ENCODE assay signal across 15 mouse cellular contexts in the genomic region with DNA sequence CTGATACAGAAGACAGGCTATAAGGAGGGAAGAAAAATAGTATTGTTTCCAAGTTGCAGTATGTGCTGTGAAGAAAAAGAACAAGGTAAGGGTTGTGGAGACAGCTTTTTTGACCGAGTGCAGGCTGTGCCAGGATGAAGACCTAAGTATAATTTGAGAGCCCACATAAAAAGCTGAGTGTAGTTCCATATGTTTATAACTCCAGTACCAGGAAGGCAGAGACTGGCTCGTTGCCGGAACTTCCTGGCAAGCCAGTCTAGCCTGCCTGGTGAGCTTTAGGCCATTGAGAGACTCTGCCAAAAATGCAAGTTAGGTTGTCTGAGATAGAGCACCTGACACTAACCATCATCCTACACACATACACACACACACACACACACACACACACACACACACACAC.
DNase-seq lines count a peak whose midpoint lies in the region; ATAC-seq and TF ChIP-seq lines count a peak whose summit lies in the region.
"Had no signal": no experiment of that assay in that cellular context is flagged by ENCODE, and none has a peak within 500 bp of the region (broad histone marks: within the 10 kb centered on the region; RNA-seq: fewer than 3 reads in every experiment).

No protein-coding gene starts in this region.

- H3K27me3 ChIP-seq in midbrain, embryonic 15.5 days (replicated peaks), result no peaks in the 10 kb centered on the region
- no peaks in the 10 kb centered on the region for H3K27me3 ChIP-seq in midbrain, embryonic 10.5 days (ENCODE audit: low read depth, poor library complexity, severe bottlenecking)
- no peaks in the 10 kb centered on the region for H3K27me3 ChIP-seq in thymus, adult 2 months (ENCODE audit: control insufficient read depth, insufficient read depth, low read length)
- H3K27me3 ChIP-seq: kidney, embryonic 15.5 days; liver, embryonic 13.5 days had no signal

- H3K4me1 ChIP-seq in midbrain, embryonic 15.5 days, result no peaks in the 10 kb centered on the region
- H3K4me1 ChIP-seq in midbrain, embryonic 10.5 days, result no peaks in the 10 kb centered on the region
- no peaks in the 10 kb centered on the region for H3K4me1 ChIP-seq in thymus, adult 2 months (replicated peaks; ENCODE audit: control insufficient read depth, insufficient read depth, low read length)
- H3K4me1 ChIP-seq: embryonic facial prominence, embryonic 10.5 days; kidney, embryonic 15.5 days; liver, embryonic 13.5 days had no signal

- no peak for DNase-seq in midbrain, embryonic 10.5 days (ENCODE audit: low spot score)
- DNase-seq in cerebellum, adult 9-11 months, result peak; percentile 5
- peak; percentile 49 to 61 for DNase-seq in left cerebral cortex, adult 18-20 months (ENCODE audit: low spot score in 2 of 2)
- peak; percentile 32 for DNase-seq in right cerebral cortex, postnatal 25 days
- DNase-seq in thymus, adult 2 months, result no peak
- DNase-seq in testis, postnatal 14 days (ENCODE audit: low spot score), result no peak
- DNase-seq in thymus, postnatal 36 days, result no peak
- DNase-seq: heart, adult 11 months; liver, embryonic 13.5 days; lung, postnatal 10 days; thymus, adult 18-20 months had no signal

- H3K4me3 ChIP-seq in midbrain, embryonic 15.5 days, result no peak overlapping the region
- H3K4me3 ChIP-seq in midbrain, embryonic 10.5 days, result no peak overlapping the region
- no peak overlapping the region for H3K4me3 ChIP-seq in thymus, adult 2 months (ENCODE audit: control insufficient read depth, insufficient read depth, low read length)
- H3K4me3 ChIP-seq: embryonic facial prominence, embryonic 10.5 days; kidney, embryonic 15.5 days; liver, embryonic 13.5 days had no signal

- TF ChIP-seq POLR2A in thymus, adult 2 months (IDR thresholded peaks at IDR 0.05; ENCODE audit: control insufficient read depth, extremely low read depth, insufficient read depth, low read length, poor library complexity), result no peak

- peak; percentile 17; the same call in 1 of the 2 replicates for ATAC-seq in midbrain, embryonic 15.5 days (replicated peaks)
- ATAC-seq: hindbrain, embryonic 16.5 days had no signal

- H3K9me3 ChIP-seq in midbrain, embryonic 15.5 days, result no peaks in the 10 kb centered on the region
- H3K9me3 ChIP-seq in midbrain, embryonic 10.5 days (replicated peaks), result no peaks in the 10 kb centered on the region
- H3K9me3 ChIP-seq: embryonic facial prominence, embryonic 10.5 days; kidney, embryonic 15.5 days; liver, embryonic 13.5 days had no signal

- no peak overlapping the region for H3K27ac ChIP-seq in midbrain, embryonic 15.5 days
- H3K27ac ChIP-seq in midbrain, embryonic 10.5 days (replicated peaks), result no peak overlapping the region
- no peak overlapping the region for H3K27ac ChIP-seq in thymus, adult 2 months (ENCODE audit: control insufficient read depth, insufficient read depth, low read length)
- H3K27ac ChIP-seq: embryonic facial prominence, embryonic 10.5 days; kidney, embryonic 15.5 days; liver, embryonic 13.5 days had no signal

- no peak overlapping the region for H3K4me2 ChIP-seq in midbrain, embryonic 15.5 days
- H3K4me2 ChIP-seq: kidney, embryonic 15.5 days; liver, embryonic 13.5 days had no signal

- no peak overlapping the region for H3K9ac ChIP-seq in midbrain, embryonic 15.5 days
- H3K9ac ChIP-seq: kidney, embryonic 15.5 days; liver, embryonic 13.5 days had no signal

- H3K36me3 ChIP-seq in midbrain, embryonic 15.5 days (replicated peaks), result no peaks in the 10 kb centered on the region
- H3K36me3 ChIP-seq in midbrain, embryonic 10.5 days, result no peaks in the 10 kb centered on the region
- H3K36me3 ChIP-seq in thymus, adult 2 months (ENCODE audit: control insufficient read depth, insufficient read depth, low read length), result no peaks in the 10 kb centered on the region
- H3K36me3 ChIP-seq: embryonic facial prominence, embryonic 10.5 days; kidney, embryonic 15.5 days; liver, embryonic 13.5 days had no signal

- no peak for TF ChIP-seq CTCF in thymus, adult 2 months (IDR thresholded peaks at IDR 0.05; ENCODE audit: borderline replicate concordance, control insufficient read depth, extremely low read depth, insufficient read depth, low read length, poor library complexity)

- 80% methylated on average over 3 of the region's 3 CpGs for WGBS in midbrain, embryonic 15.5 days
- 89% methylated on average over 3 of the region's 3 CpGs for WGBS in midbrain, embryonic 10.5 days
- 84% methylated on average over 3 of the region's 3 CpGs for WGBS in thymus, adult 2 months

Comparison
In these comparisons a context has a peak if more than half of its experiments do, and no peak if none do; other contexts are left out.
1. DNase-seq: peak in cerebellum, adult 9-11 months (single experiment), left cerebral cortex, adult 18-20 months (2 of 2) and right cerebral cortex, postnatal 25 days (single experiment); none in midbrain, embryonic 10.5 days (single experiment), thymus, adult 2 months (single experiment), testis, postnatal 14 days (single experiment) and thymus, postnatal 36 days (0 of 2).